Mouse (Mus musculus): ENCODE data around the gene Zfp82. TPM values are rescaled to one million over a fixed set of nuclear protein-coding genes. Genes with fewer than 3 reads are reported as not detected.
"Not testable (repeated sequence)": the region's sequence is repeated elsewhere in the genome, so short reads cannot be mapped to it uniquely, and the experiment has no call there.

The Zfp82 gene
- total RNA-seq (2022) = 1 to 10 TPM in 3 of 4 experiments, under 1 TPM in 1; 0.86 to 3.3 (median 2.8) TPM

GRCm38 (mm10) chr7:30072146-30073028, at the start of gene Zfp82:
Gene Zfp82 (minus strand): TSS chr7:30072900.
- peak; percentile 75 for DNase-seq

GRCm38 (mm10) chr7:30122188-30122530, 49.5 kb upstream of the Zfp82 start:
- no peak for DNase-seq

DNA sequence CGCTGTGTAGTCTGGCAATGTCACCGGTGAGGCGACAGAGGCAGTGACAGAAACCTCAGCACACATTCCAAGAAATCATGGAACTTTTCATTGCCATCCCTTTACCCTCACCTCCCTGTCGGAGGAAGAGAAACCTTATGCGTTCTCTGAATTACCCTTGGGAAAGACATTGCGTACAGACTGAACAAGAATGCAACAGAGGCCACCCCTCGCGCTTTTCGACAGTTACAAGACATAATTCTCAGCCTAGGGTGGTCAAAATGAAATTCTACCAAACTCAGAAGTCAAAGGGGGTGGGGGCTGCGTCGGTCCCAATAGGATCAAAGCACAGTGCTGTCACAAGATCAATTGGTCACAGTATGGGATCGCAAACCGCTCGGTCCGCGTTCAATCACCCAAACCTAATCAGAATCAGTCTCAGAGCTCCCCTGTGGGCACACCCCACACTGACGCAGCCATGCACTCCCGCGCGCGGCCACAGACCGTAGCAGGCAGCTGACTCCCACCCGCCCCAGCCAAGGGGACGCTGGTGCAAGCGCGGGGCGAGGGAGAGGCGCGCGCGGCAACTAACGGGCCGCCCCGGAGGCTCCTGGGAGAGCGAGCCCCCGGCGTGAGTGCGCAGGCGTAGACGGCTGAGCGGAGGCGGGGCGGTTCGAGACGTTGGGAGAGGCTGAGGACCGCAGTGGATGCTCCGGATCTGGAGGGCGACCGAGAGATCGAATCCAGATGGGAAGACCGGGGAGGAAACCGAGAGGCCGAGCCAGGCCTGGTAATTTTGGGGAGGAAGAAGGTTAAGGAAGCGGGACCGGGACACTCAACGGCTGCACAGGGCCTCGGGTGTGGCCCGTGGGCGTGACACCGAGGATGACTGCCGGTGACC, 48.8 kb upstream of the Zfp82 start, which contains the start of gene Zfp382:
TSS of gene Zfp382 (plus strand) at position 635 of the 880 bp plus-strand sequence.
- peak; percentile 78 for DNase-seq

DNA sequence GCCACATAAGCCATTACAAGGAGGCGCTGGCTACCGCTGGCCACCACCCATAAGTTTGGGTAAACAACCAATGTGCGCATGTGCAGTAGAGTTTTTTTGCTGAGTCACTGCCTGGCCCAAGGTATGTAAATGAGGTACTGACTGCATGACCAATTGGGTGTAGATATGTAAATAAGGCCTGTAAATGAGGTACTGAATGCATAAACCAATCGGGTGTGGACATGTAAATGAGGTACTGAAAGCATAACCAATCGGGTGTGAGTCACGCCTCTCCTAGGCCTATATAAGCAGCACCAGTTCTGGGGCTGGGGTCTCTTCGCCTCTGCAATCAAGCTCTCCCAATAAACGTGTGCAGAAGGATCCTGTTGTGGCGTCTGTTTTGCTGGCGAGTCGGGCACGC, 45.2 kb upstream of the Zfp82 start:
- not testable (repeated sequence) for DNase-seq

DNA sequence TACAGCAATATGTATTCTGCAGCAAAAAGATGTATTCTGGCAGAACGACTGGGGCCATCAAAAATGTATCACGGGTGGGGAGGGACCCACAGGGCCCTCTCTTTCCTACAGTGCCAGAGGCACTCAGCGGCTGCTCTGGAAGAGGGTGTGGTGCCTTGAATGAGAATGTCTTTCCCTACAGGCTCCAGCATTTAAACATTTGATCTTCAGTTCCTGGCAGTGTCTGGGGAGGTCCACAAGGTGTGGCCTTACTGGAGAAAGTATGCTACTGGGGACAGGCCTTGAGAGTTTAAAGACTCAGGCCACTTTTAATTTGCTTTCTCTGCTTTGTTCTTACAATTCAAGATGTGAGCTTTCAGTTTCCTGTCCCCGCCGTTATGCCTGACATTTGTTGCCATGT, 43.4 kb upstream of the Zfp82 start:
- no peak for DNase-seq

- no peak for DNase-seq
Measured at GRCm38 (mm10) chr7:30099297-30099696, 26.6 kb upstream of the Zfp82 start.

DNA sequence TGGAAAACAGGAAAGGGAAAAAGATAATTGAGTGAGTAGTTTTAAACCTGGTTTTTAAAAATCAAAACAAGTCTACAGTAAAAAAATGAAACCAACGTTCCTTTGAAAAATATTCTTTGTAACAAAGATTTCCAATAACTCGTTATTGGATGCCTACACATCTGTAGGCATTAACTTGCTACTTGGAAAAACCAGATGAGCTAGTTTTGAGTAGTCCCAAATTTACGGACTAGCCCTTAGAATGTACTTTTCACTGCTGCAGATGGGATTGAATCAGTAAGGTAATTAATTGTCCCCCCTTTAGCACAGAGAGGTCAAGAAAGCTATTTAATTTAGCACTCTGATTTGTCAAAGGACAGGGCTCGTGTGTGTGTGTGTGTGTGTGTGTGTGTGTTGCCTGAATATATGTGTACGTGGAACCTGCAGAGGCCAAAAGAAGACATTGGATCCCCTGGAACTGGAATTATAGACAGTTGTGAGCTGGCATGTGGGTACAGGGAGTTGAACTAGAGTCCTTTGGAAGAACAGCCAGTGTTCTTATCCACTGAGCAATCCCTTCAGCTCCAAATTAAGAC, 22.9 kb upstream of the Zfp82 start:
- DNase-seq = no peak

DNA sequence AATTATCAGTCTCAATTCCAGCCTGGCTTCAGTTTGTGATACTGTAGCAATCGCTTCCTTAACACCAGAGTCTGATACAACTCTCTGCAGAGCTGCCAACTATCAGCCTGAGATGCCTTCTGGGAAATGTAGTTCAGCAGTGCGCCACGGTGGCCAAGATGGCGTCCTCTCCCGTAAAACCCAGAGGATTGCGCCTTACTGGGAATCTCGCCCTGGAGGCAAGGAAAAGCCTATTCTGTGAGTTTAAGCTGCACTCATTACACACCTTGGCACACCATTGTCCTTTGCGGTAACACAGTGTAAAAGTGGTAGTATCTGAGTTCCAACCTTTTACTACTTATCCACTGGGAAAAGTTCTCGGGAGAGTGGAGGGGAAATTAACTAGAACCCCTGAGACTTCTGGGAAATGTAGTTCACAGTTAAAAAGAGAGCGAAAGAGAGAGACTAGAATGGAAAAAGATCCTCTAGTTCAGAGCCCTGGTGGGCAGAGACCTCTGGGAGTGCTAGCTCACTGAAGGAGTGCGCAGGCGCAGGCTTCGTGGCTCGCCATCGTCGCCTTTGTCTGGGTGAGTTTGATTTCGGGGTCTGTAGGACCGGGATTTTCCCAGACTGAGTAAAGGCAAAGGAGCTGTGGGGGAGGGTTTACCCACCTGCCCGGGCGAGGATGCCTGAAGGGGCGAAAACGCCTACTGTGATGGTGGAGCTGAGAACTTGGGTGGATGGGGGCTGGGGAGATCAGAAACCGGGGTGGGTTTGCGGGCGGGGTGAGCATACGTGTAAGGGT, 22.1 kb upstream of the Zfp82 start, which contains the start of gene Zfp260:
TSS of gene Zfp260 (plus strand) at position 132 of the 784 bp plus-strand sequence.
- peak; percentile 87 for DNase-seq

DNA sequence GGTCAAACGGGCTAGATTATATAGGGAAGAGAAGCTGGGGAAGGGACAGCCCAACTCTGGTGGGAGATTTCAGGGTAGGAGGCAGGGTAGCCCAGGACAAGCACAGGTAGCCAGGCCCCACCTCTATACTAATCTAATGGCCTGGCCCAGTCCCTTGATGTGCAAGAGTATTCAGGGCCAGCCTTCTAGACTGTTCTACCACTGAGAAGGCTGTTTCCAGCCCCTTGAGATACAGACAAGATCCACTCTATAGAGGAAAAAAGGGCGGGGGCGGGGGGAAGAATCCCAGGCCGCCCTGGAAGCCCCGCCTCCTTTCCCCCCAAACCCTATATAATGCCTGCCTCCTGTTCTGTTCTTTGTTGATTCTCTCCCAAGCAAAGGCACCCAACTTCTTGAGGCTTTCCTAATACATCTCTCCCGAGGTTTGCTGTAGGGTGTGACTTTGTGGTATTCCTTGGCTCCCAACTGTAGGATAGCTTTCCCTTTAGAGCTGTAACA, 21.3 kb upstream of the Zfp82 start:
- DNase-seq = no peak

DNA sequence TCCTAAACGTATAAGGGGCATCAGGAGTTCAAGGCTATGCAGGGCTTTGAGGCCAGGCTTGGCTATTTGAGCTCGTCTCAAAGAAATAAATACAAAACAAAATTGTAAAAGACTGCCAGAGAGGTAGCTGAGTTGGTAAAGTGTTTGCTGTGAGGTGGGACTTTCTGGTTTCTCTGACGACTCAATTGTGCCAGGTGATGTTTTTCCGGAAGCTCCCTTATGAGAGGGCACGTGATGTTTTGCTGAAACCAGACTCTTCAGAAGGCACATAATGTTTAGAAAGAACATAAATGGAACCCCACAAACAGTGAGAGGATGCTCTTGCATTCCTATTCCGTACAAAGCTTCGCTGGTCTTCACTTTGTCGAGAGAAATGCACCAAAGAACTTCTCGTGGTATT, 20.0 kb upstream of the Zfp82 start:
- DNase-seq = no peak

GRCm38 (mm10) chr7:30090970-30091585, 18.4 kb upstream of the Zfp82 start:
- no peak for DNase-seq

DNA sequence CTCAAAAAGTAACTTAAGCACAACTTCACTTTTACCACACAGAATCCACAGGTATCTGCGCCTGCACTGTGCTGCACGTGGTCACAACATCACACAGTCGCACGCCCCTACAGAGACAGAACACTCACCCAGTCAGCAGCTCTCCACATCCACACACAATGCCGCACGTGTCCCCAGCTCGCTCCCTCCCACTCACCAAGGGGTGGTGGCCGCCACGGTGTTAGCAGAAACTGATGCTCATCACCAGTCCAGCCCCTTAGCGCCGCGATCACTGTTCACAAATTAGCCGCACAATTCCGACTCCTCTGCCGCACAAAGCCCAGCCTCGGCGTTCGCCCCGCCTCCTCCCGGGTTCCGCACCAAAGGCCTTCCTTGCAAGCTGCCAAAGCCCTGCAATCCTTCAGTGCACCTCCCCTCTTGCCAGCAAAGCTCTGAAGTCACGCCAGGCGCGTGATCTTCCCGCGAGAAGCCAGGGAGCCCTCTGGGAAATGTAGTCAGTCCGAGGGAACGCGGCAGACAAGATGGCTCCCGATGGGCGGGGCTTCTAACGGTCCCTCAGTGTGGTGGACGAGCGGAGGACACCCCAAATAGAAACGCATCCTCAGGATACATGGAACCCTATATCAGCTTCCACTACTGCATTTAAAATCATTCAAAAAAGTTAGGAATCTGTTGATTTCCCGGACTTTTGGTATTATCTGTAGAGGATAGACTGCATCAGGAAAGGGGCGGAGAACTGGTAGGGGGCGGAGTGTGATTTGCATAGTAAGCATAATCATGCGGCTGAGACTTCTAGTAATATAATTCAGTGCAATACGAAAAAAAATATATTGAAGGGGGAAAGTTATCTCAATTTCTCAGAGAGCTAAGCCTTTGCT, 17.6 kb upstream of the Zfp82 start, which contains the start of the genes Gm26920 and Zfp566:
TSS of gene Gm26920 (minus strand) at position 319 of the 878 bp plus-strand sequence.
TSS of gene Zfp566 (minus strand) at position 436 of the 878 bp plus-strand sequence.
- peak; percentile 96 for DNase-seq

GRCm38 (mm10) chr7:30089405-30089804, 16.7 kb upstream of the Zfp82 start:
- no peak for DNase-seq

GRCm38 (mm10) chr7:30086524-30086923, 13.8 kb upstream of the Zfp82 start:
- DNase-seq = no peak

GRCm38 (mm10) chr7:30064622-30065021, 8.1 kb downstream of the Zfp82 start:
- no peak for DNase-seq

- DNase-seq = no peak
Measured at GRCm38 (mm10) chr7:30062478-30062877, 10.2 kb downstream of the Zfp82 start.

GRCm38 (mm10) chr7:30060341-30060740, 12.4 kb downstream of the Zfp82 start:
- DNase-seq = no peak

DNA sequence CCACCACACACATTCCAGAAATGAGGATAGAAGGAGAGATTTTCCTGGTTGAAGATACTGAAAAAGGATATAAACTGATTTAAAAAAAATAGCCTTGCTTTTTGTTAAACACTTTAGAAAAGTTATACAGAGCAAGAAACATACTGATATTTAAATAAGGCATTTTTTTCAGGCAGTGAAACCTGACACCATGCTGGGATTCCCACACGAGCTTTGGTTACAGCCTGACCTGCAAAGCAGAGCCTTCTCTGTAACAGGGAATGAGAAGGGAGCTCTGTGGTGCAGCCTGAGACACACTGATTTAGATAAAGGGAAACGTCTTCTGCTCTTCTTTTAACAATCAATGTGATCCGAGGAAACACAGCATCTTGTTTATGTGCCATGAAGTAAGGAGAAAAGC, 19.1 kb downstream of the Zfp82 start:
- DNase-seq = no peak

- DNase-seq = peak; percentile 83
Measured at GRCm38 (mm10) chr7:30050882-30051548, 21.7 kb downstream of the Zfp82 start, which contains the start of gene Zfp14. Gene Zfp14 (minus strand): TSS chr7:30051380.
